Mouse (Mus musculus): ENCODE results near the gene Sctr.

Gene Sctr

GRCm38 (mm10) chr1:120006844-120007790, at the start of gene Sctr:
Gene Sctr (plus strand): TSS chr1:120006894.
- no peak for DNase-seq (ENCODE audit: low spot score)

- no peak for DNase-seq (ENCODE audit: low spot score)
These were observed 48.9 kb upstream of the Sctr start for GRCm38 (mm10) chr1:119957716-119958222.

GRCm38 (mm10) chr1:119959464-119959863, 47.2 kb upstream of the Sctr start:
- DNase-seq (ENCODE audit: low spot score), result no peak

- no peak for DNase-seq (ENCODE audit: low spot score)
These were observed 46.8 kb upstream of the Sctr start for GRCm38 (mm10) chr1:119959920-119960319.

GRCm38 (mm10) chr1:119965804-119966514, 40.7 kb upstream of the Sctr start:
- DNase-seq (ENCODE audit: low spot score), result no peak

- no peak for DNase-seq (ENCODE audit: low spot score)
These were observed 33.6 kb upstream of the Sctr start for GRCm38 (mm10) chr1:119973117-119973516.

- no peak for DNase-seq (ENCODE audit: low spot score)
These were observed 31.6 kb upstream of the Sctr start for GRCm38 (mm10) chr1:119975141-119975540.

- DNase-seq (ENCODE audit: low spot score), result no peak
These were observed 20.1 kb upstream of the Sctr start for GRCm38 (mm10) chr1:119986555-119986954.

GRCm38 (mm10) chr1:119996798-119997581, 9.7 kb upstream of the Sctr start, which contains the start of gene Cfap221:
Gene Cfap221 (minus strand): TSS chr1:119997234.
- peak; percentile 84 for DNase-seq (ENCODE audit: low spot score)

- peak; percentile 74 for DNase-seq (ENCODE audit: low spot score)
These were observed 9.1 kb upstream of the Sctr start for GRCm38 (mm10) chr1:119997644-119998043.

GRCm38 (mm10) chr1:120007851-120008588, 1.3 kb downstream of the Sctr start:
- DNase-seq (ENCODE audit: low spot score), result no peak

- no peak for DNase-seq (ENCODE audit: low spot score)
These were observed 5.9 kb downstream of the Sctr start for GRCm38 (mm10) chr1:120012638-120013037.

- peak; percentile 89 for DNase-seq (ENCODE audit: low spot score)
These were observed 6.4 kb downstream of the Sctr start for GRCm38 (mm10) chr1:120013111-120013510.

- DNase-seq (ENCODE audit: low spot score), result no peak
These were observed 9.5 kb downstream of the Sctr start for GRCm38 (mm10) chr1:120016240-120016639.

GRCm38 (mm10) chr1:120018900-120019299, 12.2 kb downstream of the Sctr start:
- no peak for DNase-seq (ENCODE audit: low spot score)

- no peak for DNase-seq (ENCODE audit: low spot score)
These were observed 12.7 kb downstream of the Sctr start for GRCm38 (mm10) chr1:120019428-120019827.

GRCm38 (mm10) chr1:120020322-120020897, 13.7 kb downstream of the Sctr start:
- no peak for DNase-seq (ENCODE audit: low spot score)

GRCm38 (mm10) chr1:120021951-120022350, 15.3 kb downstream of the Sctr start:
- DNase-seq (ENCODE audit: low spot score), result no peak

- DNase-seq (ENCODE audit: low spot score), result no peak
These were observed 17.8 kb downstream of the Sctr start for GRCm38 (mm10) chr1:120024331-120025049.

- DNase-seq (ENCODE audit: low spot score), result no peak
These were observed 18.4 kb downstream of the Sctr start for GRCm38 (mm10) chr1:120025050-120025439.

All from testis, postnatal 10 days (tissue).